Mouse (Mus musculus) midbrain, embryonic 11.5 days (tissue): ENCODE measurements around the gene Gucy2c. TPM values are rescaled to one million over a fixed set of nuclear protein-coding genes. Genes with fewer than 3 reads are reported as not detected.
A peak's percentile ranks its signal among the peaks of the same experiment; 100 is the strongest.

Experiments
- ATAC-seq: fragments of 200-750 bp; cut with Nextera tagmentation; 2 replicates; pipeline ENCODE4 v1.8.0; 2017; ENCODE audit warnings: moderate TSS enrichment, moderate library complexity; ENCODE audit not compliant: low FRiP score
- DNase-seq: peaks from one replicate; pipeline ENCODE4 v3.0.0; 2015; ENCODE audit warnings: low spot score; ENCODE audit errors: missing footprints
- H3K27ac ChIP-seq: fragments of 300-500 bp; sonication (generic); 2 replicates; pipeline ENCODE4 v1.5.1; 2014; ENCODE audit warnings: low read depth, low read length
- H3K27me3 ChIP-seq: fragments of 300-500 bp; sonication (generic); 2 replicates; pipeline ENCODE4 v1.6.1; 2014; ENCODE audit warnings: mild to moderate bottlenecking, low read length, moderate library complexity, mixed read lengths; ENCODE audit not compliant: control insufficient read depth, insufficient read depth
- H3K36me3 ChIP-seq: fragments of 300-500 bp; sonication (generic); 2 replicates; pipeline ENCODE4 v1.6.1; 2014; ENCODE audit warnings: mild to moderate bottlenecking, low read length, moderate library complexity, mixed read lengths; ENCODE audit not compliant: control insufficient read depth, insufficient read depth
- H3K4me1 ChIP-seq: fragments of 300-500 bp; sonication (generic); 2 replicates; pipeline ENCODE4 v1.6.1; 2014; ENCODE audit warnings: low read length; ENCODE audit not compliant: control insufficient read depth, insufficient read depth
- H3K4me2 ChIP-seq: fragments of 300-500 bp; sonication (generic); 2 replicates; pipeline ENCODE4 v1.6.1; 2014; ENCODE audit warnings: mild to moderate bottlenecking, moderate library complexity
- H3K4me3 ChIP-seq: fragments of 300-500 bp; sonication (generic); 2 replicates; pipeline ENCODE4 v1.5.1; 2014; ENCODE audit warnings: low read depth, low read length
- H3K9ac ChIP-seq: fragments of 300-500 bp; sonication (generic); 2 replicates; pipeline ENCODE4 v1.6.1; 2014; ENCODE audit warnings: low read length
- H3K9me3 ChIP-seq: fragments of 300-500 bp; sonication (generic); 2 replicates; pipeline ENCODE4 v1.6.1; 2016; ENCODE audit warnings: low read length; ENCODE audit not compliant: control insufficient read depth
- WGBS: fragments of 180-500 bp; shearing (Covaris S2); extraction: QIAGEN DNeasy Blood & Tissue Kit; methylation state at CpG from one replicate; pipeline ENCODE4 v1.1.7; 2014; 5-methylcytosine and 5-hydroxymethylcytosine counted together
- polyA plus RNA-seq: library from polyadenylated mRNA; unstranded; fragments of >200 nt; fragmentation: Nextera tagmentation; extraction: Ambion mirVana; gene quantifications from 2 replicates; pipeline ENCODE4 v1.2.1, GENCODE M21; 2014

Gucy2c gene
- polyA plus RNA-seq, 1 experiment from 2014 or later = 0.18 TPM

GRCm38 (mm10) chr6:136795850-136796249 is 14.3 kb upstream of the Gucy2c start:
- no peak overlapping the region for H3K27ac ChIP-seq
- DNase-seq = no peak
- no peak overlapping the region for H3K4me3 ChIP-seq
- H3K27me3 ChIP-seq = no peaks in the 10 kb centered on the region
- no peak for ATAC-seq
- H3K9ac ChIP-seq = no peak overlapping the region
- WGBS = 62% methylated on average over 6 of the region's 6 CpGs
- no peaks in the 10 kb centered on the region for H3K9me3 ChIP-seq
- no peaks in the 10 kb centered on the region; the same call in 1 of the 2 replicates for H3K4me1 ChIP-seq
- H3K36me3 ChIP-seq = no peaks in the 10 kb centered on the region
- no peak overlapping the region for H3K4me2 ChIP-seq

- H3K27ac ChIP-seq = no peak overlapping the region
- ATAC-seq (no peak), DNase-seq (no peak)
- WGBS = 50% methylated on average over 1 of the region's 1 CpGs
- no peaks in the 10 kb centered on the region for H3K36me3 ChIP-seq
- no peaks in the 10 kb centered on the region for H3K9me3 ChIP-seq
- H3K4me3 ChIP-seq = no peak overlapping the region
- H3K9ac ChIP-seq = no peak overlapping the region
- H3K4me2 ChIP-seq = no peak overlapping the region
- no peaks in the 10 kb centered on the region for H3K27me3 ChIP-seq
- H3K4me1 ChIP-seq = no peaks in the 10 kb centered on the region; the same call in 1 of the 2 replicates
Observed at GRCm38 (mm10) chr6:136795110-136795509, 13.5 kb upstream of the Gucy2c start.

GRCm38 (mm10) chr6:136793831-136794525 is 12.4 kb upstream of the Gucy2c start:
- WGBS = under 1% methylated on average over 20 of the region's 24 CpGs
- DNase-seq (peak; percentile 90), ATAC-seq (peak; percentile 57)
- Histone ChIP-seq H3K36me3 (no peaks in the 10 kb centered on the region), H3K9me3 (no peaks in the 10 kb centered on the region), H3K27me3 (no peaks in the 10 kb centered on the region), H3K27ac (no peak overlapping the region), H3K9ac (peak overlapping the region; percentile 29; the same call in 1 of the 2 replicates), H3K4me2 (peak overlapping the region; percentile 48), H3K4me1 (no peaks in the 10 kb centered on the region; the same call in 1 of the 2 replicates), H3K4me3 (peak overlapping the region; percentile 25)

- WGBS = 28% methylated on average over 16 of the region's 16 CpGs
- peak overlapping the region; percentile 48 for H3K4me2 ChIP-seq
- DNase-seq (no peak), ATAC-seq (peak; percentile 49; the same call in 1 of the 2 replicates)
- no peaks in the 10 kb centered on the region for H3K36me3 ChIP-seq
- no peak overlapping the region for H3K4me3 ChIP-seq
- H3K4me1 ChIP-seq = no peaks in the 10 kb centered on the region; the same call in 1 of the 2 replicates
- no peaks in the 10 kb centered on the region for H3K27me3 ChIP-seq
- H3K27ac ChIP-seq = no peak overlapping the region
- H3K9ac ChIP-seq = no peak overlapping the region
- no peaks in the 10 kb centered on the region for H3K9me3 ChIP-seq
Observed at GRCm38 (mm10) chr6:136792884-136793758, 11.6 kb upstream of the Gucy2c start.

GRCm38 (mm10) chr6:136789391-136789971 is 7.9 kb upstream of the Gucy2c start:
- Histone ChIP-seq H3K4me2 (no peak overlapping the region), H3K27ac (no peak overlapping the region), H3K36me3 (no peaks in the 10 kb centered on the region), H3K4me1 (no peaks in the 10 kb centered on the region; the same call in 1 of the 2 replicates), H3K9ac (no peak overlapping the region), H3K27me3 (no peaks in the 10 kb centered on the region), H3K4me3 (no peak overlapping the region), H3K9me3 (no peaks in the 10 kb centered on the region)
- WGBS = 86% methylated on average over 5 of the region's 5 CpGs
- ATAC-seq = no peak
- DNase-seq = no peak

GRCm38 (mm10) chr6:136782761-136783160 is 1.2 kb upstream of the Gucy2c start:
- Histone ChIP-seq H3K27me3 (no peaks in the 10 kb centered on the region), H3K9ac (no peak overlapping the region), H3K27ac (no peak overlapping the region), H3K4me2 (no peak overlapping the region), H3K36me3 (no peaks in the 10 kb centered on the region), H3K4me1 (no peaks in the 10 kb centered on the region), H3K9me3 (no peaks in the 10 kb centered on the region), H3K4me3 (no peak overlapping the region)
- ATAC-seq = no peak
- 86% methylated on average over 9 of the region's 9 CpGs for WGBS
- no peak for DNase-seq

- 83% methylated on average over 12 of the region's 12 CpGs for WGBS
- ATAC-seq = no peak
- no peaks in the 10 kb centered on the region for H3K9me3 ChIP-seq
Observed at GRCm38 (mm10) chr6:136782146-136782545, 581 bp upstream of the Gucy2c start.

GRCm38 (mm10) chr6:136776392-136776791 is 5.2 kb downstream of the Gucy2c start:
- 86% methylated on average over 1 of the region's 1 CpGs for WGBS
- ATAC-seq (no peak), DNase-seq (no peak)
- Histone ChIP-seq H3K9me3 (no peaks in the 10 kb centered on the region), H3K4me2 (no peak overlapping the region), H3K4me3 (no peak overlapping the region), H3K27ac (no peak overlapping the region), H3K9ac (no peak overlapping the region), H3K27me3 (no peaks in the 10 kb centered on the region), H3K36me3 (no peaks in the 10 kb centered on the region), H3K4me1 (no peaks in the 10 kb centered on the region)

More at GRCm38 (mm10) chr6:136782146-136782545, 581 bp upstream of the Gucy2c start:
- Histone ChIP-seq H3K36me3 (no peaks in the 10 kb centered on the region), H3K4me3 (no peak overlapping the region), H3K4me1 (no peaks in the 10 kb centered on the region), H3K9ac (no peak overlapping the region), H3K27me3 (no peaks in the 10 kb centered on the region), H3K27ac (no peak overlapping the region), H3K4me2 (no peak overlapping the region)
- DNase-seq = no peak
